Mouse (Mus musculus): ENCODE results near the gene Olfr642. TPM values are rescaled to one million over a fixed set of nuclear protein-coding genes. Genes with fewer than 3 reads are reported as not detected.

The Olfr642 gene
- not detected in 2 replicates for polyA plus RNA-seq (2014; fragmentation: Nextera tagmentation; extraction: Ambion mirVana)

DNA sequence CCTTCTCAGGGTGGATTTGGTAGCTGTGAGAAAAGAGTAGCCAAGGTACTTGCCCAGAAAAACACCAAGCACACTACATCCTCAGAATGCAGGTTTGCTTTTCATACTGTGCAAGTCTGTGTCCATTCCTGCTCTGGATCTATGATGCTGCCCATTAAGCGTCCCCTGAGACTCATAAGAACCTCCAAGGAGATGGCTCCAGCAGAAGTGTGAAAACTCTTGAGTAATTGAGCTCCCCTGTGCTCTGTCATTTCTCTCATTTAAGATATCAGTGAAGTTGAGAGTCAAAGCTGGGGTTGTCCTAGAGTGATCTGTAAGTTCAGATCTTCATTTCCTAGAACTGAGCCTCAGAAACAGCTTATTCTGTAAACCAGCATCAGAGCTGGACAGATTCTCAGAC, at the start of gene Olfr642:
TSS of gene Olfr642 (minus strand) at position 101 of the 400 bp plus-strand sequence.
- Histone ChIP-seq H3K27ac (ENCODE audit: low read depth, low read length) (no peak within 1 kb of the TSS), H3K36me3 (ENCODE audit: control insufficient read depth, insufficient read depth, low read length) (no peaks in the 10 kb centered on the region), H3K27me3 (ENCODE audit: control insufficient read depth, insufficient read depth, low read length) (no peaks in the 10 kb centered on the region), H3K9me3 (ENCODE audit: control insufficient read depth, low read length) (no peaks in the 10 kb centered on the region), H3K4me1 (replicated peaks; ENCODE audit: control insufficient read depth, insufficient read depth, low read length) (no peaks in the 10 kb centered on the region), H3K9ac (ENCODE audit: low read length) (no peak within 1 kb of the TSS), H3K4me2 (ENCODE audit: low read depth, low read length, severe bottlenecking) (no peak within 1 kb of the TSS), H3K4me3 (ENCODE audit: low read depth, low read length) (no peak within 1 kb of the TSS)
- DNase-seq (ENCODE audit: low spot score) (no peak), ATAC-seq (replicated peaks; ENCODE audit: low FRiP score) (no peak)
- 87% methylated on average over 1 of the region's 1 CpGs for WGBS

DNA sequence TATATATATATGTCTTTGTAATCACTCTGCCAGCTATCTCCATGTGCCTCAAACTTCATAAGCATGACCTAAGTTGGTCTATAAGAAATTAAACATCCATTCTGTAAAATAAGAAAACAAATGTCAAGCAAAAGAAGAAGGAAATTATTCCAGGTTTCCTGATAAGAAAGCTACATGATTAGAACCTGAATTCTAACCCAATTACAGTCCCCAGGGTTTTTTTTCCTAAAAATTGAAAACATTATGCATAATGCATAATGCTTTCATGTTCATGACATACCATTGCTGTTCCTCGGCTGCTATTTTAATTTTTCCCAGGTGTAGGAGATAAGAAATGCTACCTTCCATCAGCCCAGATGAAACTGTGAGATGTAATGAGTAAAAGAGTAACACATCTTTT, 32.9 kb upstream of the Olfr642 start, which contains the start of gene Olfr645:
TSS of gene Olfr645 (minus strand) at position 101 of the 400 bp plus-strand sequence.
- 94% methylated on average over 1 of the region's 1 CpGs for WGBS
- DNase-seq (ENCODE audit: low spot score) (no peak), ATAC-seq (replicated peaks; ENCODE audit: low FRiP score) (no peak)
- H3K36me3 ChIP-seq (ENCODE audit: control insufficient read depth, insufficient read depth, low read length), result no peaks in the 10 kb centered on the region
- H3K27me3 ChIP-seq (ENCODE audit: control insufficient read depth, insufficient read depth, low read length), result no peaks in the 10 kb centered on the region
- no peak within 1 kb of the TSS for H3K27ac ChIP-seq (ENCODE audit: low read depth, low read length)
- H3K4me1 ChIP-seq (replicated peaks; ENCODE audit: control insufficient read depth, insufficient read depth, low read length), result no peaks in the 10 kb centered on the region
- H3K9ac ChIP-seq (ENCODE audit: low read length), result no peak within 1 kb of the TSS
- H3K4me3 ChIP-seq (ENCODE audit: low read depth, low read length), result no peak within 1 kb of the TSS
- no peaks in the 10 kb centered on the region for H3K9me3 ChIP-seq (ENCODE audit: control insufficient read depth, low read length)
- H3K4me2 ChIP-seq (ENCODE audit: low read depth, low read length, severe bottlenecking), result no peak within 1 kb of the TSS

DNA sequence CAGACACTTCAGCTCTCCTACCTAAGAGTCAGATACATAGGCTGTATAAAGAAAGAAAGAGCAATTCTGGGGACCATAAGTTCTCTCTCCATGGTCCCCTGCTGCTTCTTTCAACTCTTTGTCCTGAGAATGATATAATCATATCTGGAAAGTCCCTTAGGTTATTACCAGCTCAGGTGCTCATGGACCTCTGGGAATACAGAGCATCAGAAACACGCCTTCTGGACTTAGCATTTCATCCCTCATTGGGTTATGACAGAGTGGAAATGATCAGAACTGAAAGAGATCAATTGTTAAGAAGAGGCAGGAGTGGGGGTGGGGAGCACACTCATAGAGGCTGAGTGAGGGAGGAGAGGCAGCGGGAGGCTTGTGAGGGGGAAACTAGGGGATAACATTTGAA, 19.3 kb upstream of the Olfr642 start, which contains the start of gene Olfr644:
TSS of gene Olfr644 (minus strand) at position 101 of the 400 bp plus-strand sequence.
- H3K4me3 ChIP-seq (ENCODE audit: low read depth, low read length), result no peak within 1 kb of the TSS
- no peak within 1 kb of the TSS for H3K4me2 ChIP-seq (ENCODE audit: low read depth, low read length, severe bottlenecking)
- ATAC-seq (replicated peaks; ENCODE audit: low FRiP score), result no peak
- no peaks in the 10 kb centered on the region for H3K9me3 ChIP-seq (ENCODE audit: control insufficient read depth, low read length)
- no peak within 1 kb of the TSS for H3K9ac ChIP-seq (ENCODE audit: low read length)
- H3K27me3 ChIP-seq (ENCODE audit: control insufficient read depth, insufficient read depth, low read length), result no peaks in the 10 kb centered on the region
- no peaks in the 10 kb centered on the region for H3K4me1 ChIP-seq (replicated peaks; ENCODE audit: control insufficient read depth, insufficient read depth, low read length)
- WGBS, result 80% methylated on average over 2 of the region's 2 CpGs
- no peak for DNase-seq (ENCODE audit: low spot score)
- no peak within 1 kb of the TSS for H3K27ac ChIP-seq (ENCODE audit: low read depth, low read length)
- no peaks in the 10 kb centered on the region for H3K36me3 ChIP-seq (ENCODE audit: control insufficient read depth, insufficient read depth, low read length)

DNA sequence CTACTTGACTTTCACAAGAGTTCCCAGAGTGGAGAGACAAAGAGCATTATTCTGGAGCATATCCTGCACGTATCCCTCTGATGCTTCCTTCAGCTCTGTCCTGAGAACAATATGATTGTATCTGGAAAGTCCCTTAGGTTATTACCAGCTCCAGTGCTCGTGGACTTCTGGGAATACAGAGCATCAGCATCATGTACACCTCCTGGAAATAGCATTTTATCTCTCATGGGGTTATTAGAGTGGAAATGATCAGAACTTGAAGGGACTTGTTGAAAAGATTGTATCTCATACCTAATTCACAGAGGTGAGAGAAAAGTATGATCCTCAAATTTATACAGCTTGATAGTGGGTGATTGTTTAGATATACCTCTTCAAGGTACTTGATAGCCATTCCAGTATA, 8.9 kb upstream of the Olfr642 start, which contains the start of gene 4930516K23Rik:
TSS of gene 4930516K23Rik (minus strand) at position 101 of the 400 bp plus-strand sequence.
- Histone ChIP-seq H3K4me2 (ENCODE audit: low read depth, low read length, severe bottlenecking) (no peak within 1 kb of the TSS), H3K9me3 (ENCODE audit: control insufficient read depth, low read length) (no peaks in the 10 kb centered on the region), H3K4me1 (replicated peaks; ENCODE audit: control insufficient read depth, insufficient read depth, low read length) (no peaks in the 10 kb centered on the region), H3K4me3 (ENCODE audit: low read depth, low read length) (no peak within 1 kb of the TSS), H3K27me3 (ENCODE audit: control insufficient read depth, insufficient read depth, low read length) (no peaks in the 10 kb centered on the region), H3K36me3 (ENCODE audit: control insufficient read depth, insufficient read depth, low read length) (no peaks in the 10 kb centered on the region), H3K9ac (ENCODE audit: low read length) (no peak within 1 kb of the TSS), H3K27ac (ENCODE audit: low read depth, low read length) (no peak within 1 kb of the TSS)
- ATAC-seq (replicated peaks; ENCODE audit: low FRiP score), result no peak
- DNase-seq (ENCODE audit: low spot score), result no peak
- 50% methylated on average over 2 of the region's 2 CpGs for WGBS

DNA sequence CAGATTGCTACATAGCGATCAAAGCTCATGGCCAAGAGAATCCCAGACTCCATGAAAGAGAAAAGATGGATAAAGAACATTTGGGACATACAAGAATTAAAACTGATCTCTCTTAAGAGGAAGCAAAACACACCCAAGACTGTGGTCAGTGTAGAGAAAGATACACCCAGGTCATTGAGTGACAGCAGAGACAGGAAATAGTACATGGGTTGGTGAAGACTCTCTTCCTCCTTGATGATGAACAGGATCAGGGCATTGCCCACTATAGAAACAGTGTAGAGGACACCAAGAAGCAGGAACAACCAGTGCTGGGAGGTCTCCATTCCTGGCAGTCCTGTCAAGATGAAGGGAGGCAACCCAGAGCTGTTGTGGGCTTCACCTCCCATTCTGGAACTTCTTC, 6.7 kb upstream of the Olfr642 start:
- WGBS, result 97% methylated on average over 1 of the region's 1 CpGs
- H3K4me2 ChIP-seq (ENCODE audit: low read depth, low read length, severe bottlenecking), result no peak overlapping the region
- no peak for ATAC-seq (replicated peaks; ENCODE audit: low FRiP score)
- H3K4me3 ChIP-seq (ENCODE audit: low read depth, low read length), result no peak overlapping the region
- H3K9me3 ChIP-seq (ENCODE audit: control insufficient read depth, low read length), result no peaks in the 10 kb centered on the region
- H3K27ac ChIP-seq (ENCODE audit: low read depth, low read length), result no peak overlapping the region
- no peaks in the 10 kb centered on the region for H3K27me3 ChIP-seq (ENCODE audit: control insufficient read depth, insufficient read depth, low read length)
- no peaks in the 10 kb centered on the region for H3K36me3 ChIP-seq (ENCODE audit: control insufficient read depth, insufficient read depth, low read length)
- no peak overlapping the region for H3K9ac ChIP-seq (ENCODE audit: low read length)
- H3K4me1 ChIP-seq (replicated peaks; ENCODE audit: control insufficient read depth, insufficient read depth, low read length), result no peaks in the 10 kb centered on the region
- no peak for DNase-seq (ENCODE audit: low spot score)

DNA sequence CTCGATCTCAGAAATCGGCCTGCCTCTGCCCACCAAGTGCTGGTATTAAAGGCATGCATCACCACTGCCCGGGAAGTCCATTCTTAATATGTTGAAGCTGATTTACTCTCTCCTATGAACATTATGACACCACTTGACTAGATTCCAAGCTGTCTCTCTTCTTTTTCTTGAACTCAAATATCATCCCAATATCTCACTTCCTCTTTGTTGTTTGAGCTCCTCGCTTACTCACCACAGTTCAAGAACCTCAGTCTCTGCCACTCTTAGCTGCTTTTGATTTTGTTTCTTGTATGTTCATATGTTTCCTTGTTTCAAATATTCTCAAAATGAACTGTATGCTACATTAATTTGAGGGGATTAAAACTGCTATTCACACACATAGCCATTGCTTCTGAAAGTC, 1.7 kb downstream of the Olfr642 start:
- no peaks in the 10 kb centered on the region for H3K27me3 ChIP-seq (ENCODE audit: control insufficient read depth, insufficient read depth, low read length)
- no peak overlapping the region for H3K27ac ChIP-seq (ENCODE audit: low read depth, low read length)
- H3K9ac ChIP-seq (ENCODE audit: low read length), result no peak overlapping the region
- no peak for ATAC-seq (replicated peaks; ENCODE audit: low FRiP score)
- DNase-seq (ENCODE audit: low spot score), result no peak
- no peak overlapping the region for H3K4me3 ChIP-seq (ENCODE audit: low read depth, low read length)
- H3K9me3 ChIP-seq (ENCODE audit: control insufficient read depth, low read length), result no peaks in the 10 kb centered on the region
- H3K4me1 ChIP-seq (replicated peaks; ENCODE audit: control insufficient read depth, insufficient read depth, low read length), result no peaks in the 10 kb centered on the region
- no peak overlapping the region for H3K4me2 ChIP-seq (ENCODE audit: low read depth, low read length, severe bottlenecking)
- 91% methylated on average over 4 of the region's 4 CpGs for WGBS
- no peaks in the 10 kb centered on the region for H3K36me3 ChIP-seq (ENCODE audit: control insufficient read depth, insufficient read depth, low read length)

DNA sequence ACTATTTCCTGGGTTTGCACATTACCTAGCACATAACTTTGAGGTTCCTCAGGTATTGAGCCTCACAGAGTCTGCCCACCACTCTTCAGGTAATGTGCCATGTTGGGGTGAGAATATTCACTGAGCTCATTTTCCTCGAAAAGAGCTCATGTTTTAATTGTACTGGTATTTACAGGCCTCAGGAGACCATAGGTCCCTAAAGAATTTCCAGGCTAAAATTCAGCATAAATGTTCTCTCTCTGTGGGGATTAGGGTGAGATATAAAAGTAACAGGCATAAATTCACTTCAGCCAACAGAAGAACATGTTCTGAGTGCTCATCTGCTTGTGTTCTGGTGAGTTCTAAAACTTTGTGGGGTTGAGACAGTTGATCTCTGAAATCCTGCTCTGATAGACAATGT, 17.3 kb downstream of the Olfr642 start, which contains the start of gene Olfr641:
TSS of gene Olfr641 (plus strand) at position 301 of the 400 bp plus-strand sequence.
- Histone ChIP-seq H3K27me3 (ENCODE audit: control insufficient read depth, insufficient read depth, low read length) (no peaks in the 10 kb centered on the region), H3K4me3 (ENCODE audit: low read depth, low read length) (no peak within 1 kb of the TSS), H3K9ac (ENCODE audit: low read length) (no peak within 1 kb of the TSS), H3K36me3 (ENCODE audit: control insufficient read depth, insufficient read depth, low read length) (no peaks in the 10 kb centered on the region), H3K27ac (ENCODE audit: low read depth, low read length) (no peak within 1 kb of the TSS), H3K4me2 (ENCODE audit: low read depth, low read length, severe bottlenecking) (no peak within 1 kb of the TSS), H3K4me1 (replicated peaks; ENCODE audit: control insufficient read depth, insufficient read depth, low read length) (no peaks in the 10 kb centered on the region), H3K9me3 (ENCODE audit: control insufficient read depth, low read length) (no peaks in the 10 kb centered on the region)
- DNase-seq (ENCODE audit: low spot score) (no peak), ATAC-seq (replicated peaks; ENCODE audit: low FRiP score) (no peak)
- WGBS, result 80% methylated on average over 1 of the region's 1 CpGs

DNA sequence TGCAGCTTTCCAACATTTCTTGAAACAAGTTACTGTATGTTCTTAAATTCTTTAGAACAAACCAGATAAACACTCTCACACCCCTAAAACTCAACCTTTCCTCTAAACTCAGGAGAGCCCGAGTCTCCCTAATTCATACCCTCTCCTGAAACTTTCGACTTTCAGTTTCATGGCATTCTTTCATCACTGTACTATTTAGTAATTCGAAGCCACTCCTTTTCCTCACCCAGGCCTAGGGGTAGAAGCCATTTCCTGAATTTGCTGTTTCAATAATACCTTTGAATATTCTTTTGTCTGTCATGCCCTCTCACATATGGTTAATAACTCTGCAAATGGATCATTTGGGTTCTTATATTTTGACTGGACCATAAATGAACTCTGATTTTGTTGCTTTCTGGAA, 25.5 kb downstream of the Olfr642 start:
- WGBS, result 81% methylated on average over 3 of the region's 3 CpGs
- H3K36me3 ChIP-seq (ENCODE audit: control insufficient read depth, insufficient read depth, low read length), result no peaks in the 10 kb centered on the region
- ATAC-seq (replicated peaks; ENCODE audit: low FRiP score), result no peak

DNA sequence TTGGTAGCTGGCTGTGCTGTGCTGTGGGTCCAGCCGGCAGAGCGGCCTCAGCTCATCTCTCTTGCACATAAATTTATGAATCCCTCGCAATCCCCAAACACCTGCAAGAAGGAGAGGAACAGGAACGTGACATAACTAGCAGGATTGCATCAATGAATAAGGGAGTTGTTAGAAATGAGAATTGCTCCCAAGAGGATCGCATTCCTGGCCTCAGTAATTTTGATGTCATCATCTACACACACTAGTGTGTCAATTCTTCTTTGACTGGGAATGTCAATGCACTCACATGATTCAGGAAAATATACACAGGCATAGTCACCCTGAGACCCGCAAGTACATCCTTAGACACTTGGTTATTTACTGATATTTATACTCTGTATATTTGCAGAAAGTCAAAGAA, 27.0 kb downstream of the Olfr642 start, which contains the start of gene Olfr640:
TSS of gene Olfr640 (minus strand) at position 101 of the 400 bp plus-strand sequence.
- Histone ChIP-seq H3K9ac (ENCODE audit: low read length) (no peak within 1 kb of the TSS), H3K4me1 (replicated peaks; ENCODE audit: control insufficient read depth, insufficient read depth, low read length) (no peaks in the 10 kb centered on the region), H3K4me2 (ENCODE audit: low read depth, low read length, severe bottlenecking) (no peak within 1 kb of the TSS), H3K27me3 (ENCODE audit: control insufficient read depth, insufficient read depth, low read length) (no peaks in the 10 kb centered on the region), H3K9me3 (ENCODE audit: control insufficient read depth, low read length) (no peaks in the 10 kb centered on the region), H3K4me3 (ENCODE audit: low read depth, low read length) (no peak within 1 kb of the TSS), H3K27ac (ENCODE audit: low read depth, low read length) (no peak within 1 kb of the TSS), H3K36me3 (ENCODE audit: control insufficient read depth, insufficient read depth, low read length) (no peaks in the 10 kb centered on the region)
- 86% methylated on average over 6 of the region's 6 CpGs for WGBS
- no peak for DNase-seq (ENCODE audit: low spot score)
- ATAC-seq (replicated peaks; ENCODE audit: low FRiP score), result no peak

More for the DNA sequence above, 25.5 kb downstream of the Olfr642 start:
- Histone ChIP-seq H3K4me1 (replicated peaks; ENCODE audit: control insufficient read depth, insufficient read depth, low read length) (no peaks in the 10 kb centered on the region), H3K4me3 (ENCODE audit: low read depth, low read length) (no peak overlapping the region), H3K4me2 (ENCODE audit: low read depth, low read length, severe bottlenecking) (no peak overlapping the region), H3K9me3 (ENCODE audit: control insufficient read depth, low read length) (no peaks in the 10 kb centered on the region), H3K27ac (ENCODE audit: low read depth, low read length) (no peak overlapping the region), H3K9ac (ENCODE audit: low read length) (no peak overlapping the region), H3K27me3 (ENCODE audit: control insufficient read depth, insufficient read depth, low read length) (no peaks in the 10 kb centered on the region)
- DNase-seq (ENCODE audit: low spot score), result no peak
